Mouse (Mus musculus): ENCODE data around the gene Ush2a. TPM values are rescaled to one million over a fixed set of nuclear protein-coding genes. Genes with fewer than 3 reads are reported as not detected.

Ush2a gene
- polyA plus RNA-seq, 1 experiment from 2014 or later, result 0.15 TPM

GRCm38 (mm10) chr1:188919946-188920345 is 658.1 kb downstream of the Ush2a start:
- Histone ChIP-seq H3K27ac (no peak overlapping the region), H3K36me3 (no peaks in the 10 kb centered on the region), H3K4me3 (no peak overlapping the region), H3K9me3 (no peaks in the 10 kb centered on the region), H3K4me1 (no peaks in the 10 kb centered on the region), H3K27me3 (ENCODE audit: insufficient read depth, poor library complexity, severe bottlenecking) (no peaks in the 10 kb centered on the region)
- WGBS, result 33% methylated on average over 1 of the region's 1 CpGs
- DNase-seq (ENCODE audit: low spot score), result no peak

- no peak overlapping the region for H3K27ac ChIP-seq
- 0 out of 2 replicates have a peak, but pooled peaks cover 2% of the 10 kb centered on the region for H3K4me1 ChIP-seq
- no peak for DNase-seq (ENCODE audit: low spot score)
- 90% methylated on average over 14 of the region's 14 CpGs for WGBS
- no peaks in the 10 kb centered on the region for H3K9me3 ChIP-seq
- H3K36me3 ChIP-seq, result no peaks in the 10 kb centered on the region
- no peaks in the 10 kb centered on the region for H3K27me3 ChIP-seq (ENCODE audit: insufficient read depth, poor library complexity, severe bottlenecking)
- H3K4me3 ChIP-seq, result no peak overlapping the region
Measured at GRCm38 (mm10) chr1:188937246-188937780, 675.5 kb downstream of the Ush2a start.

- Histone ChIP-seq H3K36me3 (no peaks in the 10 kb centered on the region), H3K4me3 (no peak overlapping the region), H3K27me3 (ENCODE audit: insufficient read depth, poor library complexity, severe bottlenecking) (no peaks in the 10 kb centered on the region), H3K27ac (no peak overlapping the region), H3K4me1 (0 out of 2 replicates have a peak, but pooled peaks cover 3% of the 10 kb centered on the region), H3K9me3 (no peaks in the 10 kb centered on the region)
- no peak for DNase-seq (ENCODE audit: low spot score)
- 17% methylated on average over 8 of the region's 8 CpGs for WGBS
Measured at GRCm38 (mm10) chr1:188945326-188945725, 683.5 kb downstream of the Ush2a start.

GRCm38 (mm10) chr1:188946849-188947248 is 685.0 kb downstream of the Ush2a start:
- WGBS, result 89% methylated on average over 11 of the region's 11 CpGs
- Histone ChIP-seq H3K27ac (no peak overlapping the region), H3K36me3 (no peaks in the 10 kb centered on the region), H3K4me3 (no peak overlapping the region), H3K9me3 (no peaks in the 10 kb centered on the region), H3K4me1 (0 out of 2 replicates have a peak, but pooled peaks cover 3% of the 10 kb centered on the region), H3K27me3 (ENCODE audit: insufficient read depth, poor library complexity, severe bottlenecking) (no peaks in the 10 kb centered on the region)
- DNase-seq (ENCODE audit: low spot score), result no peak

GRCm38 (mm10) chr1:188947794-188948193 is 686.0 kb downstream of the Ush2a start:
- no peaks in the 10 kb centered on the region for H3K36me3 ChIP-seq
- H3K27me3 ChIP-seq (ENCODE audit: insufficient read depth, poor library complexity, severe bottlenecking), result no peaks in the 10 kb centered on the region
- H3K9me3 ChIP-seq, result no peaks in the 10 kb centered on the region
- WGBS, result 59% methylated on average over 5 of the region's 5 CpGs
- no peak overlapping the region for H3K27ac ChIP-seq
- no peak overlapping the region for H3K4me3 ChIP-seq
- H3K4me1 ChIP-seq, result no peaks in the 10 kb centered on the region
- no peak for DNase-seq (ENCODE audit: low spot score)

- Histone ChIP-seq H3K4me1 (no peaks in the 10 kb centered on the region), H3K27me3 (ENCODE audit: insufficient read depth, poor library complexity, severe bottlenecking) (no peaks in the 10 kb centered on the region), H3K27ac (no peak overlapping the region), H3K4me3 (no peak overlapping the region), H3K36me3 (no peaks in the 10 kb centered on the region), H3K9me3 (no peaks in the 10 kb centered on the region)
- 76% methylated on average over 9 of the region's 9 CpGs for WGBS
- DNase-seq (ENCODE audit: low spot score), result no peak
Measured at GRCm38 (mm10) chr1:188948276-188948675, 686.5 kb downstream of the Ush2a start.

GRCm38 (mm10) chr1:188951091-188951490 is 689.3 kb downstream of the Ush2a start:
- Histone ChIP-seq H3K4me3 (no peak overlapping the region), H3K9me3 (no peaks in the 10 kb centered on the region), H3K27me3 (ENCODE audit: insufficient read depth, poor library complexity, severe bottlenecking) (no peaks in the 10 kb centered on the region), H3K36me3 (no peaks in the 10 kb centered on the region), H3K27ac (no peak overlapping the region), H3K4me1 (no peaks in the 10 kb centered on the region)
- WGBS, result 90% methylated on average over 6 of the region's 6 CpGs
- no peak for DNase-seq (ENCODE audit: low spot score)

- 80% methylated on average over 4 of the region's 4 CpGs for WGBS
- no peaks in the 10 kb centered on the region for H3K36me3 ChIP-seq
- DNase-seq (ENCODE audit: low spot score), result no peak
Measured at GRCm38 (mm10) chr1:188952501-188952900, 690.7 kb downstream of the Ush2a start.

GRCm38 (mm10) chr1:188973078-188973477 is 711.3 kb downstream of the Ush2a start:
- H3K36me3 ChIP-seq, result peaks cover 84% of the 10 kb centered on the region
- H3K4me3 ChIP-seq, result no peak overlapping the region
- peak; percentile 93 for DNase-seq (ENCODE audit: low spot score)
- no peaks in the 10 kb centered on the region for H3K4me1 ChIP-seq
- H3K9me3 ChIP-seq, result no peaks in the 10 kb centered on the region
- H3K27me3 ChIP-seq (ENCODE audit: insufficient read depth, poor library complexity, severe bottlenecking), result no peaks in the 10 kb centered on the region
- WGBS, result 85% methylated on average over 6 of the region's 6 CpGs
- H3K27ac ChIP-seq, result no peak overlapping the region

More at GRCm38 (mm10) chr1:188952501-188952900, 690.7 kb downstream of the Ush2a start:
- Histone ChIP-seq H3K4me1 (no peaks in the 10 kb centered on the region), H3K9me3 (no peaks in the 10 kb centered on the region), H3K27me3 (ENCODE audit: insufficient read depth, poor library complexity, severe bottlenecking) (no peaks in the 10 kb centered on the region), H3K27ac (no peak overlapping the region), H3K4me3 (no peak overlapping the region)

- Histone ChIP-seq H3K9me3 (no peaks in the 10 kb centered on the region), H3K36me3 (peaks cover 83% of the 10 kb centered on the region), H3K4me3 (no peak overlapping the region), H3K4me1 (no peaks in the 10 kb centered on the region), H3K27ac (peak overlapping the region; percentile 33; the same call in 1 of the 2 replicates), H3K27me3 (ENCODE audit: insufficient read depth, poor library complexity, severe bottlenecking) (no peaks in the 10 kb centered on the region)
- 88% methylated on average over 16 of the region's 16 CpGs for WGBS
- DNase-seq (ENCODE audit: low spot score), result peak; percentile 83
Measured at GRCm38 (mm10) chr1:188973926-188974325, 712.1 kb downstream of the Ush2a start.

- WGBS, result 42% methylated on average over 3 of the region's 3 CpGs
- H3K36me3 ChIP-seq, result peaks cover 79% of the 10 kb centered on the region
Measured at GRCm38 (mm10) chr1:188980050-188980449, 718.2 kb downstream of the Ush2a start.

GRCm38 (mm10) chr1:188993218-188993617 is 731.4 kb downstream of the Ush2a start:
- Histone ChIP-seq H3K9me3 (no peaks in the 10 kb centered on the region), H3K4me3 (no peak overlapping the region), H3K27me3 (ENCODE audit: insufficient read depth, poor library complexity, severe bottlenecking) (no peaks in the 10 kb centered on the region), H3K27ac (no peak overlapping the region), H3K36me3 (peaks cover 74% of the 10 kb centered on the region), H3K4me1 (no peaks in the 10 kb centered on the region)
- DNase-seq (ENCODE audit: low spot score), result no peak
- 51% methylated on average over 4 of the region's 4 CpGs for WGBS

More at GRCm38 (mm10) chr1:188980050-188980449, 718.2 kb downstream of the Ush2a start:
- H3K4me3 ChIP-seq, result no peak overlapping the region
- no peaks in the 10 kb centered on the region for H3K27me3 ChIP-seq (ENCODE audit: insufficient read depth, poor library complexity, severe bottlenecking)
- no peaks in the 10 kb centered on the region for H3K4me1 ChIP-seq
- H3K27ac ChIP-seq, result no peak overlapping the region
- no peaks in the 10 kb centered on the region for H3K9me3 ChIP-seq
- no peak for DNase-seq (ENCODE audit: low spot score)

GRCm38 (mm10) chr1:188997921-188998320 is 736.1 kb downstream of the Ush2a start:
- H3K27ac ChIP-seq, result no peak overlapping the region
- H3K4me1 ChIP-seq, result no peaks in the 10 kb centered on the region
- H3K36me3 ChIP-seq, result peaks cover 64% of the 10 kb centered on the region
- no peaks in the 10 kb centered on the region for H3K9me3 ChIP-seq
- H3K27me3 ChIP-seq (ENCODE audit: insufficient read depth, poor library complexity, severe bottlenecking), result no peaks in the 10 kb centered on the region
- no peak overlapping the region for H3K4me3 ChIP-seq
- 96% methylated on average over 3 of the region's 3 CpGs for WGBS
- no peak for DNase-seq (ENCODE audit: low spot score)

GRCm38 (mm10) chr1:188999981-189000380 is 738.2 kb downstream of the Ush2a start:
- Histone ChIP-seq H3K27me3 (ENCODE audit: insufficient read depth, poor library complexity, severe bottlenecking) (no peaks in the 10 kb centered on the region), H3K27ac (no peak overlapping the region), H3K36me3 (peaks cover 57% of the 10 kb centered on the region), H3K4me1 (no peaks in the 10 kb centered on the region; the same call in 1 of the 2 replicates), H3K9me3 (no peaks in the 10 kb centered on the region), H3K4me3 (no peak overlapping the region)
- WGBS, result 93% methylated on average over 10 of the region's 10 CpGs
- peak; percentile 33 for DNase-seq (ENCODE audit: low spot score)

All from heart, embryonic 10.5 days (tissue).